Mouse (Mus musculus) inflammation-experienced regulatory T-cells, adult 6 months (primary cell): ENCODE results near the gene Grhpr. TPM values are rescaled to one million over a fixed set of nuclear protein-coding genes. Genes with fewer than 3 reads are reported as not detected.
"Not testable (repeated sequence)": the region's sequence is repeated elsewhere in the genome, so short reads cannot be mapped to it uniquely, and the experiment has no call there.

Experiments
- ATAC-seq: one replicate; pipeline ENCODE4 v1.8.0; 2017
- polyA plus RNA-seq, 3 experiments: library from polyadenylated mRNA; unstranded; fragments of 100-300 nt; shearing (Covaris generic); gene quantifications; one replicate each; pipeline ENCODE4 v1.2.1; 2017

Gene Grhpr
- 10 to 100 TPM; 14.2 to 25.0 (median 24.0) TPM for polyA plus RNA-seq

DNA sequence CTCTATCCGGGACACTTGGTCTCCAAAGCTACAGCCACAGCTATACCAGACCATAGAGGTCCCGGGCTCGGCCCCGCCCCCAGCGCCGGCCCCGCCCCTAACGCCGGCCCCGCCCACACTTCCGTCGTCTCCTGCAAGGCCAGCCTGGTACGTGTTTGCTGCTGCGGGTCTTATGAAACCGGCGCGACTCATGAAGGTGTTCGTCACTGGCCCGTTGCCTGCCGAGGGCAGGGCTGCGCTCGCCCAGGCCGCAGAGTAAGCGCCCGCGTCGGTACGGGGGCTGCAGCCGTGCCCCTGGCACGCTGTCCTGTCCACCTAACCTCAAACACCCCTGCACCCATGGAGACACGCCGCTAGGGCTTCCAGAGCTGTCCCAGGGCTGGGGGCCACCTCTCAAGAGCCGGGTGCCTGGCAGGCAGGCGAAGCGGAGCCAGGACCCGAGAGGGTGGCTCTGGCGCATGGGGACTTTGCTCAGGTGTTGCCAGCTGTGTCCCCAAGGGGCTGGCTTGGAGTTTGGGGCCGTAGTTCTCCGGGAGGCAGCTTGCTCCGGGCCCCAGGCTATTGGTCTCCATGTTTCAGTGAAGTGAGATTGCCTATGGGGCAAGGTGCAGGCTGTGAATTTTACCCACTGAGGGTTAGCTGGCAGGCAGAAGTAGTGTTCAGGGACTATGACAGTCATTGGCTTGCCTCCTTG lies at the start of gene Grhpr:
Gene Grhpr, plus strand, starts transcription at position 116 of the 694 bp plus-strand sequence.
- ATAC-seq, result peak; percentile 87

DNA sequence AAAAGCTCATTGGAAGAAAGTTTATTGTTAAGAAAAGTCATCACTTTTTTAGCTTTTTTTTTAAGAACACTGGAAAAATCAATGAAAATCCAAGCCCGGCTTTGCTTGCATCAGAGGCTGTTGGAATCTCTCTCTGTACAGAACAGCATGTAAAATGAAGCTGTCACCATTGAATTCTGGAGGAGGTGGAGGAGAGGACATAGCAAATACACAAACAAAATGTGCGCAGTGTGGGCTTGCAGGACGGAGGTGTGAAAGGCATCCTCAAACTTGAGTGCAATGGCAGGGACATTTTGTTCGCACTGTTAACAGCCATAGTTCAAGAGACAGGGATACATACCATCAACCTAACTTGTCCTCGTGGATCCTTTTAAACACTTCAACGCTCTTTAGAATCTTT lies 49.5 kb upstream of the Grhpr start:
- no peak for ATAC-seq

DNA sequence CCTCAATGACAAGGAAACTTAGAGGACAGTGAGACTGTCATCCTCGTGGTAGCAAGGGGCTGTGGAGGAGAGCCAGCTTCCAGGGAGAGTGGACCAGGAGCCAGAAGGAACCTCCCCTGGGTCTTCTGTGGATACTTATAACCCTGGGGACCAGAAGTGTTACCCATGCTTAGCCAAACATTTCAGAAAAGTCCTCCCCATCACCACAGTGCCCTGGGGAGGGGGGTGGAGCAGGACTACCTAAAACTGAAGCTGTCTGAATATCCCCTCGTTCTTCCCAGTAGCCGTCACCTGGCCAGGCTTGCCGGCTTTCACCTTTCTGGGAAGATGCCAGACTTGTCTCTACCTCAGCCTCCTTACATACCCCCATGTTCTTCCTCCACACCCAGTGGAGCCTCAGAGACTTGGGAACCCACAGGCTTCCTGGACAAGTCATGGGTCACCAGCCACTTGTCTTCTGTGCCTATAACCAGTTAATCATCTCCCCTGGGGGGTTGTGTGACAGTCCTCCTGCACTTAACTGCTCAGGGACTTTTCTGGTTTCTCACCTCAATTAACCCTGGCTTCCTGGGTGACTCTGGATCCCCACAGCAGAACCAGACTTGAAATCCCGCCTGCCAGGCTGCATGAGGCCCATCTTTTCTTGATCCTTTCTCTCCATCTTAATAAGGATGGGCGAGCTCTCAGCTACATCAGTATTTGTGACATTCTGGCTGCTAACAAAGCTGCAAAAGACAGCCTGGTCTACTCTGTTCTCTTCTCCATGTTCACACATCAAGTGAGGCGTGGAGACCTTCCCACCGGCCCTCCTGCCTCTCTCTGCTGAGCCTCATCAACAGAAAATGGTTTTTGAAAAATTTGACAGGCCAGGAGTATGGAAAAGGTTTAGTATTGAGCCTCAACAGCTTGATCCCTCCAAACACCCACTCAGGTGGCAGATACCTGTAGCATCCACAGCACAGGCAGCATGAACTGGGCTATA lies 42.5 kb upstream of the Grhpr start:
- no peak for ATAC-seq

GRCm38 (mm10) chr4:44939576-44940249 lies 41.5 kb upstream of the Grhpr start:
- ATAC-seq, result no peak

GRCm38 (mm10) chr4:44940286-44940685 lies 40.9 kb upstream of the Grhpr start:
- no peak for ATAC-seq

DNA sequence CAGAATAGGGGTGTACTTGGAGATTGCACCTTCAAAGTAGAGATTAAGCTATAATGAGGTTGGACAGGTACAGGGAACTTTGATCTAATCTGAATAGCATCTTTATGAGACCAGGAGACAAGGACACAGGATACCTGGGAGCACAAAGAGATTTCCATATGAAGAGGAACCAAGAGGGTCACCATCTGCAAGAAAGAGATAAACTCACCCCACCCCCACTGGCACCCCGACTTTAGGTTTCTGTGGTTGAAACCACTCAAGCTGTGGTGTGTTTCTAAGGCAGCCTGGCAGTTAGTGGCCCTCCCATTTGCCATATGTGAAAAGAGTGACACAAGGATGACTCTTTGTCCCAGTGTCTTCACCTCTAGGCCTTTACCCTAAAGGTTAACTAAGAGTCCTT lies 39.0 kb upstream of the Grhpr start:
- ATAC-seq, result no peak

- ATAC-seq, result no peak
Measured at GRCm38 (mm10) chr4:44943480-44943879, 37.7 kb upstream of the Grhpr start.

- no peak for ATAC-seq
Measured at GRCm38 (mm10) chr4:44944426-44945075, 36.6 kb upstream of the Grhpr start.

GRCm38 (mm10) chr4:44946126-44946525 lies 35.1 kb upstream of the Grhpr start:
- not testable (repeated sequence) for ATAC-seq

DNA sequence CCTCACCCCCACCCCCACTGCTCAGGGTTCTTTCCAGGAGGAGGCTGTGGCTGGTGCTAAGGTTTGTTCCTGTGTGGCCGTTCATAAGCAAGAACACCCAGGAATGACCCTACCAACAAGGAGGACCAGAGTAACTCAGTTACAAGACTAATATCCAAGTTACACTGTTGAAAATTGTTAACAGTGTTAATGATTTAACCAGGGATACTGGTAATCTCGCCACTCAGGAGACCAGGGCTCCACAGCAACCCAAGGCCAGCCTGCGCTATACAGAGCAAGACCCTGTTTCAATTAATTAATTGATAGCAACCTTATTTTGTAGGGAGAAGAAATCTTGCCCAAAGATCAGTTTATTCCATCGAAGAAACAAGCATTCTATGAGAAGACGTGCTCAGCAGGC lies 33.7 kb upstream of the Grhpr start:
- ATAC-seq, result no peak

DNA sequence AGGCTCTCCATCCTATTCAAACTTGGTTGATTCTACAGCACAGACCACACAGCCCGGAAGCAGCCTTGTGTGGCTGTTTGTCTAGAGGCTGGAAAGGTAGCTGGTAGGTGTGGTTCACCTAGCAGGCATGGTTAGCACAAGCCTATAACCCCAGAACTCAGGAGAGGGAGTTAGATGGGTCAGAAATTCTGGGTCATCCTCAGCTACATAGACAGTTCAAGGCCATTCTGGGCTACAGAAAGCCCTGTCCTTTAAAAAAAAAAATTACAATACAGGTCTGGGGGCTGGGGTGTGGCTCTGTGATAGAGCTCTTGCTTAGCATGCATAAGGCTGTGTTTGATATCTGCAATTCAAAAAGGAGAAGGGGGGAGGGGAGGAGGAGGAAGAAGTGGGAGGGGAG lies 32.9 kb upstream of the Grhpr start:
- no peak for ATAC-seq

DNA sequence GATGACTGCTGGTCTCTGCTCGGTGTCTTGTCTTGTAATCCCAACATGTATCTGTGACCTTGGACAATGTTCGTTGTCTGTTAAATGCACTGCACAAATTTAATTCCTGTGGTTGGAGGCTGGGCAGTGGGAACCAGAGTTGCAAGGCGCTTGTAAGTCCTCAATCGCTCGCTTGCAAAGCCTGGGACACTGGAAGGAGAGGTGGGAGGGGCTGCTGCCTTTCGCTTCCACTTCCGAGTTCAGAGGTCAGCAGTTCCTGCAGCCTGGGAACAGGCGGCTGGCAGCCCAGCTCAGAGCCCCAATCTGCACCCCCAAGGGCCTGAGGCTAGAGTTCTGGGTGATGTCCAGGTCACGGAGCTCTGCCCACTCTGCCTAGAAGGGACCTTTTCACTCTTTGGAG lies 28.2 kb upstream of the Grhpr start:
- no peak for ATAC-seq

- no peak for ATAC-seq
Measured at GRCm38 (mm10) chr4:44958776-44959175, 22.4 kb upstream of the Grhpr start.

- no peak for ATAC-seq
Measured at GRCm38 (mm10) chr4:44959220-44959619, 22.0 kb upstream of the Grhpr start.

- no peak for ATAC-seq
Measured at GRCm38 (mm10) chr4:44963156-44963555, 18.0 kb upstream of the Grhpr start.

DNA sequence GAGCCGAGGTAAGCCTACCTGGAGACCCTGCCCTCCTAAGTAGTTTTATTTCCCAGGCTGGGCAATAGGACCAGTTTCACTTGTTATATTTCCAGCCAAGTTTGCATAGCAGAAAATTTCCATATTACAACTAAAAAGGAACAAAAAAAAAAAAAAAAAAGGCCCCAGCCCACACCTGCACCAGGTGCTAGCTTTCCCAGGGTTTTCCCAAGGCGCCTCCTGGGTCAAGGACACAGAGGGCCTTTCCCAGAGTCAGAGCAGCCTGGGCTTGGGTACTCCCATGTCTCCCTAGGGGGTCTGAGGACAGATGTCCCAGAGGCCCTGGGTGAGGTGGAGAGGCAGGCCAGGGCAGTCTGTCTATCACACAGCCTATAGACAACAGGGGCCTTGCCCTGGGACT lies 16.0 kb upstream of the Grhpr start:
- ATAC-seq, result no peak

GRCm38 (mm10) chr4:44965736-44966135 lies 15.5 kb upstream of the Grhpr start:
- no peak for ATAC-seq

DNA sequence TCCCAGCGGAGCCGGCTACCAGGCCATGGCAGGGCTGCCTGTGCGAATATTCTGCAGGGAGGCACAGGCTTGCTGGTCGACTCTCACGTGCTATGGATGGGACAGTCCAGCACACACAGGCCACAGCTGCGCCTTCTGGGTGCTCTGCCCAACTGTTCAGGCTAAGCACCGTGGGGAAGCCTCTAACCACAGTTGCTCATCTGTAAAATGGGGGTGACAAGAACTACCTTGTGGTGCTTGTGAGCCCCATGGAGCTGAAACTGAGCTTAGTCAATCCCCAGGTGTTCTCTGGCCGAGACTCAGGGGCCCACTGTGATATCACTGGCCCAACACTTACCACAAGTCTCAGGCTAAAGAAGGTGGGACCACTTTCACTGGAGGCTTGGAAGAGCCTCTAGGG lies 13.8 kb upstream of the Grhpr start:
- no peak for ATAC-seq

DNA sequence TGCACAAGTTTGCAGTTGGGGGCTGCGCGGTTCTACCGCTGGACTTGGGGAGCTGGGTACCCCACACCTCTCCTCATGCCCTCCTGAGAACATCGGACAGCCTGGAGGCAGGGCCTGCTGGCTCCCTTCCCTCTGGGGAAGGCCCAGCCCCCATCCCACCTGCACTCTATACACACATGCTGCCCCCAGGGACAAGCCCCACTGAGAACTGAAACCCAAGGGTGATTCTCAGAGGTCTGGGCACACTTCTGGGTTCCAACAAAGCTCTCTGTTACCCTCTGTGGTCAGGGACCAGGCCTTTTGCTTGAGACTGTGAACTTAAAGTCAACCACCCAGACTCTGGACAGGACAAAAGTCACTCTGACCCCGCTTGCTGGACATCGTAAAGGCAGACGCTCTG lies 11.1 kb upstream of the Grhpr start:
- ATAC-seq, result no peak

GRCm38 (mm10) chr4:44970612-44971110 lies 10.5 kb upstream of the Grhpr start:
- peak; percentile 30 for ATAC-seq

DNA sequence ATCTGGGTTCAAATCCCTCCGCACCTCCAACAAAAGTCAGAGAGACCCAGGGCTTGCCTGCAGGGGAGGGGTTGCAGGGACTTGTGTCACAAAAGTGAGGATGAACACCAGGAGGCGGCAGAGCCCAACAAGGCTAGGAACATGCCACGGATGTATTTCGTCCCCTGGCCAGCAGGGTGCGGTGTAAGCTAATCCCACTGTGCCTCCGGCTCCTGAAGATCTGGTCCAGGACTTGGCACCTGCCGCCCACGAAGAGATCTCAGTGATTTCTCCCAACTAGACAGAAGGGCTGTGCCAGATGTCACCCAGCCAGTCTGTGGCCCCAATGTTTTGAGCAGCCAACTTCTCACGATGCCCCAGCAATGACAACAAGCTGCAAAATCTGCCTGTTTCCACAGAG lies 7.7 kb upstream of the Grhpr start:
- peak; percentile 98 for ATAC-seq

DNA sequence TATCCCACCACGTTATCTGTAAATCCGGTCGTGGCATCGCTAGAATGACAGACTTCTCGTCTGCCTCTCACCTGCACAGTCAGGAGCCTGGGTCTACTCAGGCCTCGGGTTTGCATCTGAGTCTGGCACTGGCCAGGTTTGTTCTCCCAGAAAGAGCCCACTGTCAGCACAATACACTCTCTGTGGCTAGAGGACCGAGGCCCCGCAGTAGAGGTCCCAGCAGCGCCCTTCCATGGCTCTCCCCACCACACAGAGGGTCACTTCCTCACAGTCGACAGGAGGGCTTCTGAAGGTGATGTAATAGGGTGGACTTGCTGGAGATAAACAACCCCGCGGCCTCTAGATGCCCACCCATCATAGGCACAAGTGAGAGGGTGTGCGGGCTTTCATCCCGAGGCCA lies 7.3 kb upstream of the Grhpr start:
- no peak for ATAC-seq

GRCm38 (mm10) chr4:44974331-44974730 lies 6.9 kb upstream of the Grhpr start:
- ATAC-seq, result no peak
